Mouse (Mus musculus): ENCODE measurements around the gene Epb41l4b.

The Epb41l4b gene

DNA sequence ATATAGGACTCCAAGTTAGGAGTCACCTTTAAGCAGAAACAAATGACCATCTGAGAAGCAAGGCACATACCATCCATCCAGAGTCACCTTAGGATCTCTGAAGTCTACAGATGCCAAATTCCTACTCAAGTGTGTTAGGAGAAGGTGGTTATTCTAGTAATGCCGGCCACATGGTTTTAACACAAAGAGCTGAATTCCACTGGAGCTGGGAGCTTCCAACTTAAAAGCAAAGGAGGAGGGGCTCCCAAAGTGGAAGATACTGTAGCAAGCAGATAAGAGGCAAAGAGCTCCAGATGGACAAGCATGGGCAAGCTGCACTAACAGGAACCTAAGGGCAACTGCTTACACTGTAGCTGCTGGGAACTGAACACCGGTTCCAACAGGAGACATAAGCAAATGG, 76.3 kb downstream of the Epb41l4b start:
- DNase-seq (ENCODE audit: low read depth, low spot score), result no peak

DNA sequence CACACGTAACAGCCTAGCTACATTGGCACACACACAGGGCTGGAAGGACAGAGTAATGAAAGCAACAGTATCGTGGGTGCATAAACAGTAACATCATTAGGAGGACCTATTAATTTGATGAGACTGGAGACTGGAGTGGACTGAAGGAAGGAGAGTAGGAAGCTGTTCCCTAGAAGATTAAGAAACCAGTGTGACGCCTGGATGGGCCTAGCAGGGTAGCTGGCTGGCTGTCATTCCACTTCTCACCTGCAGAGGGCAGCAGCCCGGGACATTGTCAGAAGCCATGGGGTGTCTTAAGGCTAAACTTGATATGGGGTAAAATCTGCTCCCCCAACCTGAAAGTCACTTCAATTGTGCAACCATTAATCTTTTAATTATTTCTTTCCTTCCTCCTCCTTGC, 78.0 kb downstream of the Epb41l4b start:
- peak; percentile 34 for DNase-seq (ENCODE audit: low read depth, low spot score)

DNA sequence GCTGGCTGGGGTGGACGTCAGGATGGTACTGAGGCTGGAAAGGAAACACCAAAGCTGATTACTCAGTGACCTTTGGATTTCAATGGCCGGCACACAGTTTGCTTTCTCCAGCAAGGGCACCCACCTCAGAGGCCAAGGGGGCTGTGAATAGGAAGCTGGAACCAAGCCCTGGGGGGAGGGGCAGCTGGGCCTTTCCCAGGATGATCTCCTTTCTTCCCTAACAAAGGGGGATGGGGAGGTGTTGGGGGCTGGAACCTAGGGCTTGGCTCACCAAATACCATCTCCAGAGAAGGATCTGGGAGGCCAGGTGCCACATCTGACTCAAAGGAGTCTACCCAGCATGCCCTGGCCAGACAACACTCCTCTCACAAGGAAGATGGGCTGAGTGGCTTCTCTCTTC, 78.4 kb downstream of the Epb41l4b start:
- no peak for DNase-seq (ENCODE audit: low read depth, low spot score)

DNA sequence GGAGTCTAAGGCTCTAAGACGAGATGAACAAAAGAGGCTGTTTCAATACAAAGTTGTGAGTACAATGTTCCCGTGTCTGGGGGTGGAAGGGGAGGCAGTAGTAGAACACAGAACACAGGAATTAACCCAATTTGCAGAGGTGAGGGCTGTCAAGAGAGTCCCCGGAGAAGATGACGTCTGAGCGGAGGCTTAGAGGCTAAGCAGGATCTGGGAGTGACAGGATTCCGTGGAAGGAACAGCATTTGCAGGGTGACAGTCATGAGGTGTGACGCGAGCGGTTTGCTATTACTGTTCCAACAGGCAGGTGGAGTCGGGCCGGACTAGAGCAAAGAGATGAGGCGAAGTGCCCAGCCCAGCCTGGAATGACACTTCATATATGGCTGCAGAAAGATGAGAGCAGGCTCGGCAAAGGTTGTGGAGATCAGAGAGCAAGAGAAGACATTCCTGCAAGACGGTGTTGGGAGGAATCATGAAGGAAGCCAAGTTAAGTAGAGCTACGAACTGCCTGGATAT, 82.9 kb downstream of the Epb41l4b start:
- no peak for DNase-seq (ENCODE audit: low read depth, low spot score)

DNA sequence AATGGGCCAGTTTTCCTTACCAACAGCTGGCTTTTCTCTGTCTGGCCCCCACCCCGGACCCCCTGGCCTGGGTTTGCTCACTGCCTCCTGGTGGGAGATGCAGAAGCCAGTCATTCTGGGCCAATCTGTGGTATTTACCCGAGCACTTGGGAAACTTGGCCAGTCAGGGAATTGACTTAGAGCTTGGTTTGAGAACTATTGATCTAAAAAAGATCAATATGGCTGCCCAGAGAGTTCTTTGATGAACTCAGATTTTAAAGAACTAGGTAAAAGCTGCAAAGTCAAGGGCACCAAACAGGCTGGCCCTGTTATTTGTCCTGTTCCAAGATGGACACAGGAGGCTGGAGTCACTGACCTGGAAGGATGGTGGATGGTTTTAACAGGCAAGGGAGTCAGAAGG, 84.6 kb downstream of the Epb41l4b start:
- DNase-seq (ENCODE audit: low read depth, low spot score), result no peak

DNA sequence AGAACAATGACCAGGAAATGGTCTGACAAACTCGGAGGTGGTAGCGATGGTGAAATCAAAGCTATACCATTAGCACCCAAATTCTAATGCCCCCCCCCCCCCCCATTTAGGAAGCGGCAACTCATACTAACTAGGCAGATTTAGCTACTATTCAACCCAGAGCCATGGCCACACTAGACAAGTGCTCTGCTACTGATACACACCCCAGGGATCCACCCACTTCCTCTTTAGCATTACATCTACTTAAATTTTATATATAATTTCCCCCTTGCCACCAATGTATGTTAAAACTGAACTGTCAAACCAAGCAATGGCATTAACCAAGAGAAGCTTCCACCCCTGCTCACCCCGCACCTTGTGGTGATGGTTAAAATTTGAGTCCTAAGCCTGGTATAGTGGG, 85.6 kb downstream of the Epb41l4b start:
- DNase-seq (ENCODE audit: low read depth, low spot score), result no peak

DNA sequence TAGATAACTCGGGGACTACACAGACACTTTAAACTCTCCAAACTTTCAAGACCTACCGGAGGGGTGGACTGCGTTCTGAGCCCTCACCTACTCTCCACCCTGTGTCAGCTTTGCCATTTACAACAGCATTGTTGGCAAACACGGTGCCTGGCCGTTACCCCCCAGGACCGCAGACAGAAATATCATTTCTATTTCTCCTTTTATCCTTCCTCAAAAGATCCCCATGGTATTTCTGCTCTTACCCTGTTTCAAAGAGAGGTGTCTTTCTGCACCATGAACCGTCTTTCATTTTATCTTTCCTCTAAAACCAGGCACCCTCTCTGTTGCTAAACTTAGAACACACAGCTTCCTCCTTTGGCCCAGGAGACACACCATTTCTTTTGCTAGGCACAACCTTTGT, 87.6 kb downstream of the Epb41l4b start:
- DNase-seq (ENCODE audit: low read depth, low spot score), result no peak

DNA sequence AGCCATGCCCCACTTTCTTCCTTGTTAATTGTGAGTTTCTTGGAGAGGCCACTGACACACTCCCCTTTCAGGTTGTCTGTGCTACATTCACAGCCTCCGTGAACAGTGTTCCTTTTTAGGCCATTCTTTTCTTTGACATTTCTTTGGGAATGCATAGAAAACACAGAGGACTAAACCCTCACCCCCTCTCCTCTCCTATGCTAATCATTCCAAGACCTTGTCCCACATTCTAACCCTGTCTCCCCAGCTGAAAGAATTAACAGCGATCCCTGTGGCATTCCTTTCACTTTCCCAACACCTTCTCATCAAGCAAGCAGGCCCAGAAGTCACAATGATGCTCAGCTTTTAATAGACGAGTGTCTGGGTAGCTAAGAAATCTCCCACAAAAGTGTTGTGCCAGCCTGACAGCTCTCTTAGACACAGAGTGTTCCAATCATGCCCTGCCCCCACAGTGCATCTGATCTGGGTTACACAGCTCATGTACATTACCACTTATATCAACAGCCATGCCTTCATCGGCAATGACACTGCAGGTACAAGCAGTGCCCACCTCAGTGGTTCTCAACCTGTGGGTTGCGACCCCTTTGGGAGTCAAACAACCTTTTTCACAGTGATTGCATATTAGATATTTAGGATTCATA, 93.8 kb downstream of the Epb41l4b start:
- DNase-seq (ENCODE audit: low read depth, low spot score), result no peak

DNA sequence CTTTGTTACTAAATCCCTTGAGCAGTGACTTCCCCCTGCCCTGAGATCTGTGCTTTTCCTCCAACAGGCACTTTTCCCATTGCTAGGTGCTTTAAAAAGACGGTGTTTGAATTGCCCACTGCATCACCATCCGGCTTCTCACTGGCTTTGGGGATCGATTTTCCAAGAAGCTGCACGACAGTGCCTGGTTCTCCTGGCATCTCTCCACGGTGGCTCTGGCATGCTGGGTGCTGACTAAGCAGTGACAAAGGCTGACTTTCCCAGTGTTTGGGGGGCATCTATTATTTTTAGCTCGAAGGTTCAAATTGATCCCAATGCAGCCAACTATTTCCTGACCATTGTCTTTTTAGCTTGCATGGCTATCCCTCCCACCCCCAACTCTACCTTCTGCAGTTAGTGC, 94.7 kb downstream of the Epb41l4b start:
- no peak for DNase-seq (ENCODE audit: low read depth, low spot score)

DNA sequence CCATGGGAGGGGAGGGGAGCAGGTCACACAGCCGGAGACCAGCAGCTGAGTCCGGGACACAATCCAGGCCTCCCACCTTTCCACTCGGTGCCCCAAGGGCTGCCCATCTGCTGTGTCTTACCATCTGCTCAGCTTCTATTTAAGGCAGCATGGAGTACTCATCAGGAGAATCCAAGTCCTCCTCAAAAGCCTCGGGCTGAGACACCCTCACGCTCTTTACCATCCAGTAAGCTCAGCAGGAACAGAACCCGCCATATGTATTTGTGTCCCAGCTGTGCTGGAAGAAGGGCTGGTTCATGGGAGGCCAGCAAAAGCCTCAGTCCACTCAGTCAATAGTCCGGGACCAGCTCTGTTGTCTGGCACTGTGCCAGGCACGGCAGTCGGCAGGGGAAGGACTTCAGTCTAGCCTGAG, 97.1 kb downstream of the Epb41l4b start:
- no peak for DNase-seq (ENCODE audit: low read depth, low spot score)

DNA sequence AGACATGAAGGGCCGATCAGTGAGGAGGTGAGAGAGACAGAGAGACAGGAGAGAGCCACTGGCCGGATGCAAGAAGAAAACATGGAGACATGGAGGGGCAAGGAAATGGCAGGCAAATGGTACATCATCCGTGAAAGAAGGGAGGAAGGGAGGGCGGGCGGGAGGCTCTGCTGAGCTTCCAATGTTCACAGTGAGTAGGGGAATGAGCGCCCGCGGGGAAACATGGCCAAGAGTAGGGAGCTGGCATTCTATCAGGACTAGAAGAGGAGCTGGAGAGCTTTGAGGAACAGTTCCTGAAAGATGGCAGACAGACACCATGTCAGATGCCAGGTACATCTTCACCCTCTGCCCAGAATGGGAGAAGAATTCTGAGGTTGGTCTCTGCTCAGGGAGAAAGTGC, 99.6 kb downstream of the Epb41l4b start:
- DNase-seq (ENCODE audit: low read depth, low spot score), result no peak

DNA sequence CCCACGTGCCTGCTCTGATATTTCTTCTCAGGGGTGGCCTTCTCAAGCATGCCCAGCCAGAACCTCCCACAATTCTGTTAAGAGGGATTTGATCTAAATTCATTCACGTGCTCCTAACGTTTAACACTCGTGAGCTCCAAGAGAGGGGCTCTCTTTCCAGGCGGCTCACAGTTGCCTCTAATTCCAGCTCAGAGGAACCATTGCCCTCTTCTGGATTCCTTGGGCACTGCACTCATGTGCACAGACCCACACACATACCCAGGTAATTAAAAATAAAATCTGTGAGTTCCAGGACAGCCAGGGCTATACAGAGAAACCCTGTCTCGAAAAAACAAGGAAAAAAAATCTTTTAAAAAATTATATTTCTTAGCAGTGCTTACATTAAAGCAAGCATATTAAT, 101.6 kb downstream of the Epb41l4b start:
- DNase-seq (ENCODE audit: low read depth, low spot score), result no peak

DNA sequence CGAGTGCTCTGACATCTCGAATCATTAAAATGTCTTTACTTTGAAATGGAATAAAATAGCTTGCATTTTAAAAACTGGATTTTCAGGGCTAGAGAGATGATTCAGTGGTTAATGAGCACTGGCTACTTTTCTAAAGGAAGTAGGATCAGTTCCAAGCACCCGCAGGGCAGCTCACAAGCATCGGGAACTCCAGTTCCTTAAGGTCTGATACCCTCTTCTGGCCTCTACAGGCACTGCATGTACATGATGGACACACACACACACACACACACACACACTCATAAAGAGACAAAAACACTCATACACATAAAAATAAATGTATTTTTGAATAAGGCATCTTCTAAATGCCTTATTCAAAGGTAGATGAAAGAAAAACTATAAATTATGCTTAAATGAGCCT, 102.0 kb downstream of the Epb41l4b start:
- no peak for DNase-seq (ENCODE audit: low read depth, low spot score)

DNA sequence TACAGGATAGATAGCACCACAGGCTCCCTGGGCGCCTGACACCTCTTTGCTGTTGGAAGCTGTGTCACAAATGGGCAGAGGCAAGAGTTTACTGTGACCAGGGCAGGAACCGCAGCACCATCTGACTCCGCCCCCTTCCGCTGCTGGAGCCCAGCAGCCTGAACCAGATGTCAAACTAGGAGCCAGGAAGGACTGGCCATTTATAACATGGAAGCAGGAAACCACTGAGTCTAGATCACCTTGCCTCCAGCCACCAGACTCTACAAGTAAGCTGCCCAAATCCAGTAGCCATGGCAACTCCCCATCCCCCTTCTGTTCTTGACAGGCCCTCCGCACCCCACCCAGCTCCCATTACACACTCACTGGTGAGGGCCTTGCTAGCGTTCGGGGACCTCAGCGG, 102.8 kb downstream of the Epb41l4b start:
- DNase-seq (ENCODE audit: low read depth, low spot score), result no peak

DNA sequence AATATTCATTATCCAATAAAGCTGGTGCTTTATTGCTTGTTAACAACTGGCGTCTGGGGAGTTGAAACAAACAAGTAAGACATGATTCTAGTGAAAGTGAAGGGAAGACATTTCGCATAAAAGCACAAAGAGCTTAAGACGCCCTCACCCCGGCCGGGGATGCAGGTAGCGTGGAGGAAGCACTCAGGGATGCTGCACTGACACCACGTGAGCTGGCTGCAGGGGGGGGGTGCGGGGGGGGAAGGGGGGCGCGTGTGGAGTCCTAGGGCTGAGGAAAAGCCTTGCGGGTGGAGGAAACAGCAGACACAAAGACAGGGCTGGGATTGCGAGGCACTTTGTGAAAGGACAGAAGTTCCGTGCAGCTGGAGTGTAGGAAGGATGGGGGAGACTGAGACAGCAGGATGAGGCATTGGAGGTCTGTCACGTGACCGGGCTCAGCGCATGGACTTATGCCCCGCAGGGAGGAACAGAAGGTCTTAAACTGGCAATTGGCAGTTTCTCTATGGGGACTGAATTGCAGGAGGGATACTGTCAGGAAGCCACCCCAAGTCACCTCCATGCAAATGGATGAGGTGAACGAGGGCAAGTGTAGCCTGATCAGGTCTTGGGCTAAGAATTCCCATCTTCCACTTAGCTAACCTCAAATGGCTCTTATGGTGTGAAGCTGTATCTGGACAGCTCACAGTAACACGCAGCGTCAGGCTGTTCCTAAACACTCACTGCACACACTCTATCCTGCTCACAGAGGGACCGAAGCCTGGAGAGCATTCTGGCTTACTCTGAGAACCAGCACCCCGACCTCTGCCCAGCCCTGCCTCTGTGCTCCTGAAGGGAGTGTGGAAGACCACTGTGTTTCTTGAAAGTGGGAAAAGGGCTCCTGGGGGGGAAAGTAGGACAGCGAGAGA, 103.9 kb downstream of the Epb41l4b start:
- DNase-seq (ENCODE audit: low read depth, low spot score), result no peak

DNA sequence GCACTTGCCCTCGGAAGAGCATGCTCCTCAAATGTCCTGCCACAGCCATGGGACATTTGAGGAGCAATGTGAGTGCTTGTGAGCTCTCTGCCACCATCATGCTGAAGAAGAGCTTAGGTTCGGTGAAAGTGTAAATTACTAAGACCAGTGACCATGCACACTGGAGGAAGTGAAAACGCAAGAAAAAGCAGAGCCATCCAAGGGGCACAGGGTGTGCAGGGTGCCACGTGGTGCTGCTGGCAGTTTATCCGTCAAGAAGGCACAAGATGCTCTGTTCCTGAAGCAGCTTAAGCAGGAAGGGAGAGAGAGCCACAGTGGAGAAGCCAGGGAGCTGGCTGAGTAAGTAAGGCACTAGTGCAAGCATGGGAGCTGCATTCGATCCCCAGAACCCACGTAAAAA, 105.7 kb downstream of the Epb41l4b start:
- DNase-seq (ENCODE audit: low read depth, low spot score), result no peak

DNA sequence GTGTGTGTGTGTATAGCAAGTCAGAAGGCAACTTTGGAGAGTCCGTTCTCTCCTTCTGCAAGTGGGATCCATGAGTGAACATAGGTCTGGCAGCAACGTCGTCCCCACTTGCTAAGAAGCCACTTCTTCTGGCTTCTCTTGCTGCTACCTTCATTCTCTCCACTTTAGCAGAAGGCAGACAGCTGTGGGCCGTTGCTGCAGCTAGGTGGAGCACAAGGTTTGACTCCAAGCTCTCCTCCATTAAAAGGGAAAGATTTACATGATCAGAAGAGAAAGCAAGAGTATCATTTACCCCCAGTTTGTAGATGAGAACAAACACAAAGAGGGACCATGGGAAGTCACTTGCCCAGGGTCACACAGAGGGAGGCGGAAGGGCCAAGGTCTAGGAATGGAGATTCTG, 109.1 kb downstream of the Epb41l4b start:
- DNase-seq (ENCODE audit: low read depth, low spot score), result no peak

DNA sequence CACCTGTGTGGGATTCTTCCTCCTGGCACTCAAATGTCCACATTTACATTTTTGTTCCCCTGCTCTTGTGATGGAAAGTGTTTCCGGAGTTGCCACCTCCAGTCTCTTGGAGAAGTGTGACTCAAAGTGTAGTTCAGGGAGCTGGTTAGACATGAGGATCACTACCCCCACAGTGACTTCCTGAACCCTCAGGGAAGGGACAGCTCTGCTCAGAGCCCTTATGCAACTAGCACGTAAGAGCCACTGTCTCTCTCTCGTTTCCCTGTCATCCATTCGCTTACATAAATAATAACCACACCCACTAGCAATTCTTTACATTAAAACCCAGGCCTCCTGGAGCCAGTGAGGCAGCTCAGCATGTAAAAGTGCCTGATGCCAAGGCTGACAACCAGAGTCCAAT, 111.8 kb downstream of the Epb41l4b start:
- no peak for DNase-seq (ENCODE audit: low read depth, low spot score)

DNA sequence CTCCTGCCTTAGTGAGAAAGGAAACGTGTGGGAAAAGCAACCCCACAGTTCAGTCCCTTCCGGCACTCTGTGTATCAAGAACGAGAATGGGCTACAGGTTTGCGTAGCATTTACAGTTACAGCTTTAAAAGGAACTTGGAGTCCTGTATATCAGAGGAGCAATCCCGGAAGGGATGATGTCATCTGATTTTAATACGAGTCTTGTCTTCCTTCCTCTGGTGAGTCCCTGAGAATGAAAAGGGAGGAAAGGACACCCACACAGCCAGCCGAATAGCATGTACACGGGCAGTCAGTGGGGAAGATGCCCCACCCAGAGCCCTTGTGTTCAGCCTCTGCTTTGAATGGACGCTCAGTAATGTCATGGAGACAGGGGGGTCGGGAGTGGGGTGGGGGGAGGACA, 115.3 kb downstream of the Epb41l4b start:
- no peak for DNase-seq (ENCODE audit: low read depth, low spot score)

DNA sequence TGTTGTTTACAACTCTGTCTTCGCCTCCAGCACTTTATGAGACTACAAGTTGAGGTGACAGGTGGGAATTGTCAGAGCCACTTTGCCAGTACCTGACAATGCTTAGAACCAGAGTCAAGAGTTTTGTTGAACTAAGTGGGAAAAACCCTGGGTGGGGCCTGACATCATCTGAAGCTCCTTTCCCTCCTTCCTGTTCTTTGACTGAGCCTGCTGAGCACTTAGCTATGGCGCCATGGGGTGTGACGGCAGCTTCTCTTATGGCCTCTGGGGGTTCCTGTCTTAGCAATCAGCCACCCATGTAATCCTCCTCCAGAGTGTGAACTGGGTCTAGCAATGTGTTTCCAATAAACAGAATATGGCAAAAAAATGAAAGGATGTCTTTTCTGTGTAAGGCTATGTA, 119.7 kb downstream of the Epb41l4b start:
- DNase-seq (ENCODE audit: low read depth, low spot score), result no peak

DNA sequence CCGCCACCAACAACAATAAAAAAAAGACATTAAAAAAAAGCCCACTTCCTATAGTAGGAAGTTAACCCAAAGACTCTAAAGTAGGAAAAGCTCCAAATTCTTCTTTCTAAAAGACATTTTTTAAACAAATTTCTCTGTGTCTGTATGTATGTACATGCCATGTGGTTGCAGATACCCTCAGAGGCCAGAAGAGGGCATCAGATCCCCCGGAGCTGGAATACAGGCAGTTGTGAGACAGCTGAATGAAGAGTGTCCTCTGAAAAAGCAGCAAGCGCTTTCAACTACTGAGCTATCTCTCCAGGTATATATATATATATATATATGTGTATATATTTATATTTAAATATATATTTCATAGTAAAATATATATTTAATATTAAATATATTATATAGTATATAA, 121.9 kb downstream of the Epb41l4b start:
- DNase-seq (ENCODE audit: low read depth, low spot score), result no peak

DNA sequence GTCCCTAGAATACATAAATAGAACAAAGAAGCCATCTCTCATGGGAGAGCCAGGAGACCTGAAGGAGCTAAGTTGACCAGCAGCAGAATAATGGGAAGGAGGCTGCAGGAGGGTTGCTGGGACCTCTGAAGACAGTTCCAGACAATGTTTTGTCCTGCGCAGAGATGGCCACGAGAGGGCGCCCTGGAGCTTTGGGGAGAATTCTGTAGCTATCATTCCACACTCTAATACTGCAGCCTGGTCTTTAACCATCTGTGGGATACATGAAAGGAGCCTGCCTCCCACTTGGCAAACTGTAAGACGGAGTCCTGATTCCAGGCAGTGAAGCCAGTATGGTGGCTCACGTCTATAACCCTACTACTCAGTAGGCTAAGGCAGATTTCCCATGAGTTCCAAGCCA, 126.0 kb downstream of the Epb41l4b start:
- DNase-seq (ENCODE audit: low read depth, low spot score), result peak; percentile 11
